Mouse (Mus musculus) kidney, postnatal 0 days (tissue): ENCODE data around the gene Icam5. TPM values are rescaled to one million over a fixed set of nuclear protein-coding genes. Genes with fewer than 3 reads are reported as not detected.
"Not testable (repeated sequence)": the region's sequence is repeated elsewhere in the genome, so short reads cannot be mapped to it uniquely, and the experiment has no call there.

Experiments used
- ATAC-seq: fragments of 200-750 bp; cut with Nextera tagmentation; replicated peaks from 2 replicates; pipeline ENCODE4 v1.8.0; 2017; ENCODE audit warnings: low read depth, moderate number of reproducible peaks, moderate TSS enrichment, moderate library complexity; ENCODE audit not compliant: low FRiP score
- DNase-seq: peaks from one replicate; pipeline ENCODE4 v3.0.0-alpha.2; 2016; ENCODE audit warnings: low spot score
- H3K27ac ChIP-seq: fragments of 300-500 bp; sonication (generic); 2 replicates; pipeline ENCODE4 v1.5.1; 2014; ENCODE audit warnings: mild to moderate bottlenecking
- H3K27me3 ChIP-seq: fragments of 300-500 bp; sonication (generic); 2 replicates; pipeline ENCODE4 v1.6.1; 2014; ENCODE audit warnings: low read length, mixed read lengths; ENCODE audit not compliant: insufficient read depth
- H3K36me3 ChIP-seq: fragments of 300-500 bp; sonication (generic); 2 replicates; pipeline ENCODE4 v1.6.1; 2014; ENCODE audit warnings: low read length, mixed read lengths; ENCODE audit not compliant: insufficient read depth
- H3K4me1 ChIP-seq: fragments of 300-500 bp; sonication (generic); replicated peaks from 2 replicates; pipeline ENCODE4 v1.6.1; 2014; ENCODE audit warnings: antibody characterized with exemption, low read length, mixed read lengths; ENCODE audit not compliant: insufficient read depth
- H3K4me2 ChIP-seq: fragments of 300-500 bp; sonication (generic); 2 replicates; pipeline ENCODE4 v1.6.1; 2014; ENCODE audit warnings: mild to moderate bottlenecking, low read length, moderate library complexity, mixed read lengths
- H3K4me3 ChIP-seq: fragments of 300-500 bp; sonication (generic); replicated peaks from 2 replicates; pipeline ENCODE4 v1.5.1; 2014; ENCODE audit warnings: low read depth, low read length
- H3K9ac ChIP-seq: fragments of 300-500 bp; sonication (generic); 2 replicates; pipeline ENCODE4 v1.6.1; 2014; ENCODE audit warnings: low read depth, low read length
- H3K9me3 ChIP-seq: fragments of 300-500 bp; sonication (generic); replicated peaks from 2 replicates; pipeline ENCODE4 v1.6.1; 2016; ENCODE audit warnings: low read length, inconsistent platforms, mixed read lengths
- CTCF ChIP-seq: IDR thresholded peaks from 2 replicates; pipeline ENCODE4 v1.5.1; 2016; ENCODE audit warnings: antibody characterized with exemption, low read depth, mild to moderate bottlenecking, moderate library complexity
- WGBS: fragments of 180-500 bp; shearing (Covaris S2); extraction: QIAGEN DNeasy Blood & Tissue Kit; methylation state at CpG from one replicate; pipeline ENCODE4 v1.1.7; 2014; 5-methylcytosine and 5-hydroxymethylcytosine counted together
- polyA plus RNA-seq: library from polyadenylated mRNA; unstranded; fragments of >200 nt; fragmentation: Nextera tagmentation; extraction: Ambion mirVana; gene quantifications from 2 replicates; pipeline ENCODE4 v1.2.1, GENCODE M21; 2015

Icam5 gene
- polyA plus RNA-seq, 1 experiment from 2014 or later = 0.21 TPM

DNA sequence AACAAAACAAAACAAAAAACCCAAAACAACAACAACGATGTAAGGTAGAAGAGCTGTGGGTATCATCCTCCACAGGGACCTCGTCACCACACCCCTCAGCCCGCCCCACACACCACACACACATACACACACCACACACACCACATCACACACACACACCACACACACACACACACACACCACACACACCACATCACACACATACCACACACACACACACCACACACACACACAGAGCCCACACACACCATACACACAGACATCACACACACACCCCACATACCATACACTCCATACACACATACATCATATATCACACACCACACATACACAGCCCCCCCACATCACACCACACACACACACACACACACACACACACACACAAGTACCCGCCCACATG, 40.3 kb upstream of the Icam5 start:
- H3K9ac ChIP-seq = no peak overlapping the region
- H3K4me3 ChIP-seq = no peak overlapping the region
- H3K4me1 ChIP-seq = 0 out of 2 replicates have a peak, but pooled peaks cover 3% of the 10 kb centered on the region
- DNase-seq (no peak), ATAC-seq (no peak)
- H3K27me3 ChIP-seq = no peaks in the 10 kb centered on the region
- H3K36me3 ChIP-seq = no peaks in the 10 kb centered on the region
- WGBS = 91% methylated on average over 4 of the region's 4 CpGs
- H3K9me3 ChIP-seq = no peaks in the 10 kb centered on the region
- TF ChIP-seq CTCF = no peak
- no peak overlapping the region for H3K27ac ChIP-seq
- no peak overlapping the region for H3K4me2 ChIP-seq

DNA sequence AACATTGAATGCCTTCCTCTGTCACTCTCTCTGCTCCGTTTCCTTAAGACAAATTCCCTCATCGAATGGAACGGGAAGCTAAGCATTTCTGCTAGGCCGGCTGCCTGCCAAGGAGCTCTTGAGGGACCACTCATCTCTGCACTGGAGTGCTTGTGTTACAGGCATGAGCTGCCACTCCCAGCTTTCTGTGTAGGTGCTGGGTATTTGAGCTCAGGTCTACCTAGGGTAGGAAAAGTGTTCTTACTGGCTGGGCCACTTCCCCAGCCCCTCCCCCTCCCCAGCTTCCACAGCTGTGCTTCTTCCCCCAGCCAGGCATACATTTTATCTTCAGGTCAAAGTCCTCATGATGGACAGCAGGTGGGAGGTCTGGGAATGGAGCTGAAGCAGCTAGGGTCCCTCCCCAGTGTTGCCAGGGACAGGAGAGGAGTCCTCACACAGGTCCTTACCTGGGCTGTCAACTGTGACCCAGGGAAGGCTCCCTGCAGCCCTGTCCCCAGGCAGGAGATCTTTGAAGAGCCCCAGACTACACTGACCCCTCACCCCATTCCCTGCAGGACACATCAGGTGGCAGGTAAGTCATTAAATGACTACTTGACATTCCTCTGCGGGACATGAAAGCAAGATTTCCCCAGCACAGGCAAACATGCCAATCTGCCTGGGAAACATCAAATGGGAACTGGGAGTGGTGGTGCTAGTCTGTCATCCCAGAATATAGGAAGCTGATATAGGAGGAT, 38.5 kb upstream of the Icam5 start:
- ATAC-seq = peak; percentile 66
- no peak for DNase-seq
- H3K27me3 ChIP-seq = no peaks in the 10 kb centered on the region
- no peak overlapping the region for H3K9ac ChIP-seq
- H3K9me3 ChIP-seq = no peaks in the 10 kb centered on the region
- 55% methylated on average over 5 of the region's 5 CpGs for WGBS
- H3K4me3 ChIP-seq = no peak overlapping the region
- H3K36me3 ChIP-seq = no peaks in the 10 kb centered on the region
- peak overlapping the region; percentile 43 for H3K27ac ChIP-seq
- 0 out of 2 replicates have a peak, but pooled peaks cover 3% of the 10 kb centered on the region for H3K4me1 ChIP-seq
- H3K4me2 ChIP-seq = no peak overlapping the region
- TF ChIP-seq CTCF = no peak

- H3K4me3 ChIP-seq = no peak overlapping the region
- no peaks in the 10 kb centered on the region for H3K27me3 ChIP-seq
- 0 out of 2 replicates have a peak, but pooled peaks cover 3% of the 10 kb centered on the region for H3K4me1 ChIP-seq
- no peaks in the 10 kb centered on the region for H3K36me3 ChIP-seq
- H3K27ac ChIP-seq = no peak overlapping the region
- H3K4me2 ChIP-seq = no peak overlapping the region
- DNase-seq (no peak), ATAC-seq (peak; percentile 81)
- peak; percentile 53 for TF ChIP-seq CTCF
- no peak overlapping the region for H3K9ac ChIP-seq
- no peaks in the 10 kb centered on the region for H3K9me3 ChIP-seq
- WGBS = 51% methylated on average over 3 of the region's 3 CpGs
Measured at GRCm38 (mm10) chr9:20995069-20995468, 36.8 kb upstream of the Icam5 start.

GRCm38 (mm10) chr9:20997065-20997464, 34.8 kb upstream of the Icam5 start:
- no peaks in the 10 kb centered on the region for H3K4me1 ChIP-seq
- ATAC-seq (no peak), DNase-seq (no peak)
- H3K27me3 ChIP-seq = no peaks in the 10 kb centered on the region
- TF ChIP-seq CTCF = no peak
- H3K9ac ChIP-seq = no peak overlapping the region
- WGBS = 88% methylated on average over 8 of the region's 8 CpGs
- H3K4me3 ChIP-seq = no peak overlapping the region
- no peak overlapping the region for H3K27ac ChIP-seq
- no peak overlapping the region for H3K4me2 ChIP-seq
- H3K36me3 ChIP-seq = no peaks in the 10 kb centered on the region
- H3K9me3 ChIP-seq = no peaks in the 10 kb centered on the region

GRCm38 (mm10) chr9:20998337-20998736, 33.5 kb upstream of the Icam5 start:
- H3K27me3 ChIP-seq, H3K4me2 ChIP-seq, H3K4me3 ChIP-seq, H3K9ac ChIP-seq, H3K27ac ChIP-seq, ATAC-seq, H3K4me1 ChIP-seq, H3K9me3 ChIP-seq, H3K36me3 ChIP-seq: not testable (repeated sequence)
- peak; percentile 76 for TF ChIP-seq CTCF
- 91% methylated on average over 1 of the region's 1 CpGs for WGBS
- DNase-seq = peak; percentile 77

DNA sequence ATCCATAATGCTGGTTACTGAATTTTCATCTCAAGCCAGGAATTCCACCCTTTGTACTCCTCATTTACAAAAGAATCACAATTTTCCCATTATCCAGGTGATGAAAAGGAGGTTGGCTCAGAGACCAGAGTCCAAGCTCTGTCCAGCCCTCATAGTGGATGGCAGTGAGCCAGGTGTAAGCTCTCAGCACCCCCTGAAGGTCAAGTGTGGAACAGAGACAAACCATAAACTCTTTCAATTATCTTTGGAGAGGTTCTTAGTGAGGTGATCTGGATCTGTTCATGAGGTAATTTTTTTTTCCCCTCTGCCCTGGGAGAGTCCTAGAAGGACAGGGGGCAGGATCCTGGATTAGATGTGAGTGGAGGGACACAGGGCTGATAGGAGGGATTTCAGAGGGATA, 31.1 kb upstream of the Icam5 start:
- 0 out of 2 replicates have a peak, but pooled peaks cover 2% of the 10 kb centered on the region for H3K36me3 ChIP-seq
- no peaks in the 10 kb centered on the region for H3K27me3 ChIP-seq
- TF ChIP-seq CTCF = peak; percentile 69
- no peaks in the 10 kb centered on the region for H3K9me3 ChIP-seq
- no peak overlapping the region for H3K4me2 ChIP-seq
- H3K9ac ChIP-seq = no peak overlapping the region
- 0 out of 2 replicates have a peak, but pooled peaks have one; percentile 23 for ATAC-seq
- peak; percentile 62 for DNase-seq
- H3K27ac ChIP-seq = 0 out of 2 replicates have a peak overlapping the region, but pooled peaks have one; percentile 36
- H3K4me1 ChIP-seq = no peaks in the 10 kb centered on the region; the same call in 1 of the 2 replicates
- H3K4me3 ChIP-seq = no peak overlapping the region
